Mouse (Mus musculus) brain, embryonic 14.5 days (tissue): ENCODE measurements at regions not wholly inside any gene's neighbourhood (a gene's known extent, or its start where the extent isn't known, plus 50 kb on each side); places are given as distances from the start of the nearest gene placed in this dataset.

ENCODE experiments used
- CTCF ChIP-seq: fragments of 200-500 bp; IDR thresholded peaks from 2 replicates; pipeline ENCODE4 v1.5.1; 2012; ENCODE audit warnings: inconsistent platforms, mild to moderate bottlenecking, moderate library complexity, borderline replicate concordance; ENCODE audit not compliant: insufficient read depth, insufficient read length; ENCODE audit errors: extremely low read depth
- POLR2A ChIP-seq: fragments of 200-500 bp; IDR thresholded peaks from 2 replicates; pipeline ENCODE4 v1.6.1; 2012; ENCODE audit warnings: mild to moderate bottlenecking, inconsistent platforms, borderline replicate concordance; ENCODE audit not compliant: poor library complexity, insufficient read depth, insufficient read length, severe bottlenecking; ENCODE audit errors: extremely low read depth

- no peak for TF ChIP-seq CTCF
- no peak for TF ChIP-seq POLR2A
Observed at GRCm38 (mm10) chr8:41593666-41594042, 176.8 kb upstream of the Frg1 start.
